Mouse (Mus musculus) macrophage (primary cell): ENCODE data around the gene Mapk10. TPM values are rescaled to one million over a fixed set of nuclear protein-coding genes. Genes with fewer than 3 reads are reported as not detected.

Experiments used
- H3K27ac ChIP-seq: fragments of 350-480 bp; formaldehyde crosslinking; 2 replicates; pipeline ENCODE4 v1.9.0; 2021
- H3K36me3 ChIP-seq: fragments of 350-480 bp; formaldehyde crosslinking; 2 replicates; pipeline ENCODE4 v1.9.0; 2021; ENCODE audit errors: inconsistent target
- H3K4me3 ChIP-seq: fragments of 350-480 bp; formaldehyde crosslinking; 2 replicates; pipeline ENCODE4 v1.9.0; 2021; ENCODE audit errors: inconsistent target
- H3K79me2 ChIP-seq: fragments of 350-480 bp; formaldehyde crosslinking; 2 replicates; pipeline ENCODE4 v1.9.0; 2021; ENCODE audit errors: inconsistent target
- WGBS: methylation state at CpG from one replicate; pipeline ENCODE4 v1.1.7; 2026; ENCODE audit warnings: inconsistent platforms; ENCODE audit not compliant: missing documents; 5-methylcytosine and 5-hydroxymethylcytosine counted together
- polyA plus RNA-seq: library from polyadenylated mRNA; stranded (reverse); fragments of 250-400 nt; gene quantifications from 3 replicates; pipeline ENCODE4 v1.2.4, GENCODE M21; 2018; ENCODE audit warnings: inconsistent platforms

Gene Mapk10
- polyA plus RNA-seq, 1 experiment from 2014 or later = not detected

DNA sequence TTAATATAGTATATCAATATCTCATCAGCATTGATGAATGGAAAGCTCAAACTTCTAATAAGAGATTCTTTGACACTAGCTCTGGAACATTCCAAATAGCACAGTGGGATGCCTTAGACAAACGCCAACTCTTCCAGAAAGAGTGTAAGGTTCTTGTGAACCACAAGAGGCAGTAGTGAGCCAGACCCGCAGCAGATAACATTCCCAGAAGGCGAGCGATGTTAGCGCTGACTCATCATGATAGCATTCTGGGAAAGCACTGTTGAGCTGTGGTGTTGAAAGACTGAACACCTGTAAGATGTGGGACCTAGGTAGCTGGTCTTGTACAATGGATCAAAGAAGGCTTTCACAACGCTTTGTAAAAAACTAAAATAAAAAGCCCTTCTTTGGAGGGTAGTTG lies 78.3 kb downstream of the Mapk10 start:
- no peaks in the 10 kb centered on the region for H3K36me3 ChIP-seq
- H3K79me2 ChIP-seq = no peaks in the 10 kb centered on the region
- 80% methylated on average over 6 of the region's 6 CpGs for WGBS
- H3K27ac ChIP-seq = no peak overlapping the region
- no peak overlapping the region for H3K4me3 ChIP-seq

DNA sequence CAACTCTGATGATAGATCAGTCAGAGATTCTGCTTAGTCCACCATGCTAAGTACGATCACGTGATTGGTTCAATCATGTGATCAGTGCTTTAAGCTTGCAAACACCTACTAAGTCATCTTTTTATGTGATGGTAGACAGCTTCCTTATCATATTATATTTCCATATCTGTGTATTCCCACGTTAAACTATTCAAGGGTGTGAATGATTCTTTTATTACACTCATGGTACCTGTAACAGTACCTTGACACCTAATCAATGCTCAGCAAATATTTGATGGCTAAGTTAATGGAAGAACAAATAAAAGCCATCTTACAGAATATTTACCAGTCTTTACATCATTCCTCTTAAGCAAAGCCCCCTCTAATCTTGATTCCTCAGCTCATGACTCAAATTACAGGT lies 91.5 kb downstream of the Mapk10 start:
- Histone ChIP-seq H3K79me2 (no peaks in the 10 kb centered on the region), H3K27ac (no peak overlapping the region), H3K4me3 (no peak overlapping the region), H3K36me3 (no peaks in the 10 kb centered on the region)
- 84% methylated on average over 3 of the region's 3 CpGs for WGBS

DNA sequence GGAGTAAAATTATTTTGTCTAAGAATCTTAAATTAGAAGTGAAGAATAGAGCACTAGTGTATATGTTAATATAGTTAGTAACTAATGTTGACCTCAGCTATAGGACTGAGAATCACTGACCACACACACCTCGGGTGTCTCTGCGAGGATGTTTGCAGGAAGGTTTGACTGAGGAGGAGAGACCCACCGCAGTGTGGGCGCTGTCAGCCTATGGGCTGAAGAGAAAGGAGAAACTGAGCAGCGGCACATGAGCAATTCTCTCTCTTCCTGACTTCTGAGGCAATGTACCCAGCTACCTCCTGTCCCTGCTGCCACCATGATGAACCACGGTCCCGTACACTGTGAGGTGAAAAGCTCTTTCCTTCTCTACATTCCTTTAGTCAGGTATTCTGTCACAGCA lies 95.6 kb downstream of the Mapk10 start:
- Histone ChIP-seq H3K4me3 (no peak overlapping the region), H3K27ac (no peak overlapping the region), H3K79me2 (no peaks in the 10 kb centered on the region), H3K36me3 (no peaks in the 10 kb centered on the region)
- 88% methylated on average over 7 of the region's 7 CpGs for WGBS

DNA sequence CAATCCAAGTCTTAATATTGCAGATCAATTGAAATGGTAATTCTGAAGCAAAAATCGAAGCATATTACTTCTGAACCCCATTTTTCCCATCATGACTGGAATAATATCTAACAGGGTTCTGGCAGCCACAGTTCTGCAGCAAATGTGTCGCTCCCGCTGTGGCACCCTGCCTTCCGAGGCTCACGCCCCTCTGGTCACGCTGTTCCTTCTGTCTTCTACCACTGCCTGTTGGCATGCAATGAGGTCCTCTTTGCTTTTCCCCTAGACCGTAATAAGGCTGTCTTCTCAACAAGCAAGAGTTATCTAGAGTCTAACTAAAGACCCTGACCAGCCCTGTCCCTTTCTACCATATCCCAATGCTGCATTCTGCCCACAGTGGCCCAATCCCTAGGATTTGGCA lies 98.7 kb downstream of the Mapk10 start:
- 89% methylated on average over 7 of the region's 7 CpGs for WGBS
- Histone ChIP-seq H3K79me2 (no peaks in the 10 kb centered on the region), H3K4me3 (no peak overlapping the region), H3K36me3 (no peaks in the 10 kb centered on the region), H3K27ac (no peak overlapping the region)

DNA sequence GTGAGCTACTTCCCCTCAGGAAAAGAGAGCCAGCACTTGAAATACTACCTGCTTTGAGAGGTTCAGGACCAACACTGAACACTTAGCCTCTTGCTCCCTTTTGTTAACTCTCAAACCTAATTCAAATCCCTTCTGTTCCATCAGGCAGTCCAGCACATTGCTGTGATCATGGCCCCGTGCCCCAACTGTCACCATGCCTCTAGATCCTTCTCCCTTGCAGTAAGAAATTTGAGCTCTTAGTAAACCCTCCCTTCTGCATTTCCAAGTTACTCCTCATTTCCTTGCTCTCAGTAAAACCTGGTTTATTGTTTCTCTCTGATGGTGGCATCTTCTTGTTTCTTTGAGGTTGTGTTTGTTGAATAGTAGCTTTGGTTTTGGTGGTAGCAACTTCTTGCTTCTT lies 101.7 kb downstream of the Mapk10 start:
- Histone ChIP-seq H3K79me2 (no peaks in the 10 kb centered on the region), H3K36me3 (no peaks in the 10 kb centered on the region), H3K27ac (no peak overlapping the region), H3K4me3 (no peak overlapping the region)
- WGBS = 69% methylated on average over 1 of the region's 1 CpGs

DNA sequence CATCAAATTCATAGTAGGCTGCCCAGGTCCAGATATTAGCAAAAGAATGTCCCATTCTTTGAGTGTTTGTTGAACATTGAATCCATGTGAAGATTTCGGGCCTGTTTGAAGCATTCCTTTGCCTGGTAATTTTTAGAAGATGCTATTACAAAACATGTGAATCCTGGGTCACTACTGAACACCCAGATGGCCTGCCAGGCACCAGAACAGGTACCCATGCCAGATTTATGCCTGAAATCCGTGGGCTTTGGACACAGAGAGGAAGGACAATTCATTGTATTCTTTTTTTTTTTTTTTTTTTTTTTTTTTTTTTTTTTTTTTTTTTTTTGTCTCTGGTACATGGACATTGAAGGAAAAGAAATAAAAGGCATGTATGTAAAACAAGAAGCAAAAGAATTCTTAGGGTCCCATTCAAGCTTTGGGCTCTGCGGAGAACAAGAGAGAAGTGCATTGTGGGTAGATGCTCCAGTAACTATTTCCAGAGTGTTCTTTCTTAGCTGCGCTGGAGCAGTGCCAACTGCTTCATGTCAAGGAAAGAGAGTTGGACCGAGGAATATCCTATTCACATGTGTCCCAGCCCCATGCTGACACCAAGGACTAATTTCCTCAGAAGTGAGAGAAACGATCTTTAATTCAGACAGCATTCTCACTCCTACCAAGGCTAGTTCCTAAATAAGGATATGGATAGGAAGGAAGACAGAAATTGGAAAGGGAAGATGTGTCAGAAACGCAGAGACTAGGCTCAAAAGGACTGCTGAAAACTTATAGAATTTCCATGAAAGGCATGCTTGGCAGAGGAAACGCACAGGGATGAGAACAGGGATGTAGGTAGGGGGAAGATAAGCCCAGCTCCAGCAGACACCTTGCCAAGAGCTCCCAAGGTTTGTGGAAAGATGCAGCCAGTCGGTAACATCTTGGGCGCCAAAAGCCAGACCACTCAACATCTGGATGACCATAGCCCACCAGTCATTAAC lies 105.4 kb downstream of the Mapk10 start:
- no peaks in the 10 kb centered on the region for H3K79me2 ChIP-seq
- no peaks in the 10 kb centered on the region for H3K36me3 ChIP-seq
- H3K27ac ChIP-seq = no peak overlapping the region
- 78% methylated on average over 10 of the region's 10 CpGs for WGBS
- no peak overlapping the region for H3K4me3 ChIP-seq

DNA sequence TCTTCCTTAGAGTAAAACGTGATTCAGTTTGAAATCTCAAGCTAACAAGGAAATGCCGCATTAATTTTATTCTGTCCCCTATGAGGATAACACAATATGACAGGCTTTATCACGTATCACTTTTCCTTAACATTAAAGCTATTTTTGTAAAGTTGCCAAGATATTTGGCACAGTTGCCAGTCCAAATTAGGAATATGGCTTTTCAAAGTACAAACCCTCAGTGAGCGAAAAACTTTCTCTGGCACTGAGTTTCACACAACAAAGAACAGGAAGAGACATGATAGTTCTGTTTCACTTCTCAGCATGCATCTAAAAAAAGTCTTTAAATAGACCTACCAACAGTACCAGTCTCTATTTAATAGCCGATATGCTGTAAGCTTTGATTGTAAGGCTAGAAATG lies 107.1 kb downstream of the Mapk10 start:
- 86% methylated on average over 5 of the region's 5 CpGs for WGBS
- Histone ChIP-seq H3K27ac (no peak overlapping the region), H3K4me3 (no peak overlapping the region), H3K79me2 (no peaks in the 10 kb centered on the region), H3K36me3 (no peaks in the 10 kb centered on the region)

DNA sequence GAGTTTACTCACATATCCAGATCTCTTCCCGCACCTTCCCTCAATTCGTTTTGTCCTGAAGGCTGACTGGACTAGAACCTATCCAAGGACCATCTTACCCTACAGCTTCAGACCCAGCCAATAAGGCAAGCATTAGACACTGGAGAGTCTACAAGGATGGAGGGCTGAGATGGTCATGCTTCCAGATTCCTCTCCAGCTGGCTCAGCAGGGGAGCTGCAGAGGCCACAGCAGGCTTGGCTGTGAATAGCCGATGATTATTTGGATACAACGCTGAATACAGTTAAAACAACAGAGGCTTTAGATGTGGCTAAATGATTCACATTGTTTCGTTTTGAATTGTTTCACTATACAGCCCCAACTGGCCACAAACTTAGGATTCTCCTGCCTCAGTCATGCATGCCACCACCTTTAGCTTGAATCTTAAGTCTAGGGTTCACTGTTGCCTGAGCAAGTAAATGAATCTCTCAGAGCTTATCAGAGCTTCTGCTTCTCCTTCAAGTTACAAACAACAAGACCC lies 108.2 kb downstream of the Mapk10 start:
- Histone ChIP-seq H3K36me3 (no peaks in the 10 kb centered on the region), H3K4me3 (no peak overlapping the region), H3K79me2 (no peaks in the 10 kb centered on the region), H3K27ac (no peak overlapping the region)
- WGBS = 71% methylated on average over 5 of the region's 5 CpGs

DNA sequence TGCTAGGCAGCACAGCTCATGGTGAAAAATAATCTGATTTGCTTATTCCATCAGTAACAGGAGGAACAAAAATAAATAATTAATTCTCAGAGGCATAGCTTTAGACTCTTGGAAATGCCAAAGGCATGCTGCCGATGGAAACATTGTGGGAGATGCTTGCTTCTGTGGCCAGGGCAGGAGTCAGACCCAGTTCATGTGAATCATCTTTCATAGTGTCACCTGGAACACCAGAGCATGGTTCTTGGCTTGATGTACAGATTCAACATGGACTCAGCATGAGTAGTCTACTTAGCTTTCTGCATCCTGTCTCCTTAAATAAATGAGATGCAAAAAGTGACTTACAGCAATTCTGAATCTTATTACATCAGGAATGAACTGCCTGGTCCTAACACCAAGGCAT lies 109.0 kb downstream of the Mapk10 start:
- Histone ChIP-seq H3K36me3 (no peaks in the 10 kb centered on the region), H3K79me2 (no peaks in the 10 kb centered on the region), H3K4me3 (no peak overlapping the region), H3K27ac (no peak overlapping the region)
- WGBS = 100% methylated on average over 1 of the region's 1 CpGs

DNA sequence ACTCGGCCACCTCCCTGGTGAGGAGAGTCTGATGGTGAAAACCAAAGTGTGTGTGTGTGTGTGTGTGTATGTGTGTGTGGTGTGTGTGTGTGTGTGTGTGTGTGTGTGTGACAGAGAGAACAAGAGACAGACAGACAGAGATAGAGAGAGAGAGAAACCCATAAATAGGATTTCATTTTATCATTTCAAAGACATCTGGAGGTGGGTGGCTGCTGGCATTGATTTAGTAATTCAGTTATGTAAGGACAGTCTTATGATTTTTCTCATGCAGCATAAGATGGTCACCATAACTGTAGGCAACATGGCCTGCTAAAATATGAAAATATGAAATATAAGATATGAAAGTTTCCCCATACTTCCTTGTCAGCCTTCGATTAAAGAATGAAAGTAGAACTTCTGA lies 117.0 kb downstream of the Mapk10 start:
- 82% methylated on average over 2 of the region's 2 CpGs for WGBS
- no peak overlapping the region for H3K27ac ChIP-seq
- no peak overlapping the region for H3K4me3 ChIP-seq
- no peaks in the 10 kb centered on the region for H3K36me3 ChIP-seq
- H3K79me2 ChIP-seq = no peaks in the 10 kb centered on the region

DNA sequence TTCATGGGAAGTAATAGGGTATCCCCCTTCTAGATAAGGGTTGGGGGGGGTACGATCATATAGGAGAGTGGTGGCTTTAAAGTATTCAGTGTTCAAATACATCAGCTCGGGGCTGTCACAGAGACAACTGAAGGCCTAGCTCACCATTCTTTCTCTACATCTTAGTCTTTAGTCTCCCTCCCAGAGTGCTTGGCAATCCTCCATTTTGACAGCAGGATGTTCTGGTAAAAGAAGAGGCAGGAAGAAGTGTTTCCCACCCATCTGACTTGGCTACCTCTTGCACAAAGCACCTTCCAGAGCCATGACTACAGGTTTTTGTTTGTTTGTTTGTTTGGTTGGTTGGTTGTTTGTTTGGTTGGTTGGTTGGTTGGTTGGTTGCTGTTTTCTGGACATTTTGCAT lies 125.3 kb downstream of the Mapk10 start:
- Histone ChIP-seq H3K36me3 (no peaks in the 10 kb centered on the region), H3K4me3 (no peak overlapping the region), H3K27ac (no peak overlapping the region), H3K79me2 (no peaks in the 10 kb centered on the region)
- 83% methylated on average over 2 of the region's 2 CpGs for WGBS

DNA sequence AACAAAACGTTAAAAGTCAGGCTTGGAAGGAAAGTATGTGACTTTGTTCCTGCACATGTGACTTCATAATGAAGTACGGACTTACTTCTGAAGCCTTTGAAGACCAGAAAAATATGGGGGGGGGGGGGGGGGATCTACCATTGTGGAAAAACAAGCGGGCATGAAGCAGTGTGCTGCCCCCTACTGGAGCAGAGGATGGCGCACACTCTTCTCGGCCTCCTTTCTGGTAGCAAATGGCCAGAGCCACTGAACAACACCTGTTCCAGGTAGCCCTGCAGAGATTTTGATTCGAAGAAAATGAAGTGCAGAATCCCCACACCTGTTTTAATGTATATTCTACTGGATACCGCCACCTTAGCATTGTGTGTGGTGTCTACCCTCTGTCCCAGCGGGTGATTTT lies 135.7 kb downstream of the Mapk10 start:
- no peak overlapping the region for H3K4me3 ChIP-seq
- no peak overlapping the region for H3K27ac ChIP-seq
- no peaks in the 10 kb centered on the region for H3K36me3 ChIP-seq
- H3K79me2 ChIP-seq = no peaks in the 10 kb centered on the region
- WGBS = 55% methylated on average over 8 of the region's 8 CpGs

DNA sequence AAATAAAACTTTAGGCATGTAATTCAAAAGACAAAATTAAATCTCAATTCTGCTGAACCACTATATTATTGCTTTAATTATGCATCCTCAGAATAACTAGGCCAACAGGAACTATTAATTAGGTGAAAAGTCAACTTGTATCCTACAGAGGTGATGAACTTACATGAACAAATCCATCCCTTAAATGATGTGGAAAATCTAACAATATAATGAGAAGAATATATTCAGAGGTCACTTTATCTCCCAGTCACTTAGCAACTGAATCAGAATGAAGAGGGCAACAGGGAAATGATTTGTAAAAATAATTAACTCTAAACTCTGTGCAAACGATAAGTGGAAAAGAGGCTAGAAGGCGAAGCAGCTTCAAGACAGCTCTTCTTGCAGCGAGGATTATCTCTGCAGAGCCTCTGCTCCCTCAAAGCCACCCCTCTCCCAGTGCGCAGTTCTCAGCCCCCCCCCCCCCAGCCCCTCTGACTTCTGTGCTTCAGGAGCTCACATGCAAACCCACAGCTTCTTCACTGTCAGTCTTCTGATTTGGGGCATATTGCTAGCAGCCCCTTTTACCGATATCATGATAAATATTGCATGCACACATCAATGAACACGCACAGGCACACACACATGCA lies 138.8 kb downstream of the Mapk10 start:
- Histone ChIP-seq H3K27ac (no peak overlapping the region), H3K4me3 (no peak overlapping the region), H3K36me3 (no peaks in the 10 kb centered on the region), H3K79me2 (no peaks in the 10 kb centered on the region)
- WGBS = 94% methylated on average over 6 of the region's 6 CpGs

DNA sequence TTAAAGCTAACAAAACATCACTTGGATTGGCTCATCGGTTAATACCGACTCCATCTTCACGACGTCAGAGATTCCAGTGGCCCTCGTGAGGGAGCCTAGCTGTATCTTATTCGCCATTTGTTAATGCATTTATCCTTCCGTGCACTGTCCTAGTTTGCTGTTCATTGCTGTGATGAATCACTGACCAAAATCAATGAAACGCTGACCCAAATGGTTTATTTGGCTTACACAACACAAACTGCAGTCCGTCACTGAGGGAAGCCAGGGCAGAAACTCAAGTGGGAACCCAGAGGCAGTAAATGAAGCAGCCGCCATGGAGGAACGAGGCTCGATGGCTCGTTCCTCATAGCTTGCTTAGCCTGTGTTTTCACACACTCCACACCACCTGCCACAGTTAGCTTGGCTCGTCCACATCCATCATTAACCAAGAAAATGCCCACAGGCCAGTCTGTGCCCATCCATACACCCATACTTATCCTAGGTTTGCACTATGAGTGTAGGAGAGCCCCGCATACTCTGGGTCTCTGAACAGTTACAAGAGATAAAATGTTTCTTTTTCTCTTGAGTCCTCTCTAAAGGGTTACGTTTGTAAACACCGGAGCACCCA lies 140.0 kb downstream of the Mapk10 start:
- Histone ChIP-seq H3K36me3 (no peaks in the 10 kb centered on the region), H3K27ac (no peak overlapping the region), H3K79me2 (no peaks in the 10 kb centered on the region), H3K4me3 (no peak overlapping the region)
- 89% methylated on average over 17 of the region's 17 CpGs for WGBS
